Mouse (Mus musculus) cerebellum, adult 11-12 months (tissue): ENCODE measurements around the gene Scamp4.
"Not testable (repeated sequence)": the region's sequence is repeated elsewhere in the genome, so short reads cannot be mapped to it uniquely, and the experiment has no call there.

Experiments
- DNase-seq: peaks from one replicate; pipeline ENCODE4 v3.0.0; 2022

Gene Scamp4

DNA sequence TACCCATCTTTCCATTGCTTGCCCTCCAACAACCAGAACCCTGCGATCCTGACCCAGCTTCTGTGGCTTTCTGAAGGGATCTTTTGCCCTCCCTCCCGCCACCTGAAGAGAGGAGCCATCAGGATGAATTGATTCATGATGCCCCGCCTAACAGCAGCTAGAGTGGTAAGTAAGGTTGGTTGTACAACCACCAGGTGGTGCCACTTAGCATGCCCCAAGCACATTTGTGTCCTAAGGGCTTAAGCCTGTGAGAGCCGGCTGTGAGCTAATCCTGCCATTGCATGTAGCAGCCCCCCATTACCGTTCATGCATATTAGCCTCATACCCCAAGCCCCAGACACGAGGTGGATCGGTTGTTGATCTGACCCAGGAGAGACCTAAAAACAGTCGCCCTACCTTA lies 23.8 kb upstream of the Scamp4 start:
- DNase-seq: peak; percentile 74

DNA sequence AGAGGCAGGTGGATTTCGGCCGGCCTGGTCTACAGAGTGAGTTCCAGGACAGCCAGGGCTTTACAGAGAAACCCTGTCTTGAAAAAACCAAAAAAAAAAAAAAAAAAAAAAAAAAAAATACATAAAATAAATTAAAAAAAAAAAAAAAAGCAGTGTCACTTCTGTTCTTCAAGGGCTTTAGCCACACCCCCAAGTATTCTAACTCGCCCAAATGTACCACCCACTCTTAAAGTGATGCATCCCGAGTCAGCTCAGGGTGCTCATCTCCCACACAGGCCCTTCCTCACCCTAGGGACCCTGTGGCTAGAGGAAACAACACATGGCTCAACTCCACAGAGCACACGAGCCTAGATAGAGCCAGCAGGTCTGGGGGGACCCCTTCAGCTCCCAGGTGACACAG lies 19.6 kb upstream of the Scamp4 start:
- no peak for DNase-seq

DNA sequence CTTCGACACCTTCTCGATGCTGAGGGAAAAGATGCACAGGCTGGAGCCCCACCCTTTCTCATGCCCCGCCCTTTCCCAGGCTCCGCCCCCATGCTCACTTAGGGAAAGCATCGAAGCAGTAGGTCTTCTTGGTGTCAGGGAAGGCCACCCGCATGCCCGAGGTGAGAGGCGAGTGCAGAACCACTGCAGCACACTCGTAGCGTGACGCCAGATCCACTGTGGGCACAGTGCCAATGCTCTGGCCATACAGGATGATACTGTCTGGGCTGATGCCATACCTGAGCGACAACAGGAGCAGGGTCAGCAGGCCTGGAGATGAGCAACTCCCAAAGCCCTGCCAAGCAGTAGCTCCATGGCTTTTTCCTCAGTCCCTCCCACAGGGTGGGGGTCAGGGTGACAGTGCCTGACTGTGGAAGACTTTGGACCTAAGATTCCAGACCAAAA lies 18.6 kb upstream of the Scamp4 start:
- no peak for DNase-seq

DNA sequence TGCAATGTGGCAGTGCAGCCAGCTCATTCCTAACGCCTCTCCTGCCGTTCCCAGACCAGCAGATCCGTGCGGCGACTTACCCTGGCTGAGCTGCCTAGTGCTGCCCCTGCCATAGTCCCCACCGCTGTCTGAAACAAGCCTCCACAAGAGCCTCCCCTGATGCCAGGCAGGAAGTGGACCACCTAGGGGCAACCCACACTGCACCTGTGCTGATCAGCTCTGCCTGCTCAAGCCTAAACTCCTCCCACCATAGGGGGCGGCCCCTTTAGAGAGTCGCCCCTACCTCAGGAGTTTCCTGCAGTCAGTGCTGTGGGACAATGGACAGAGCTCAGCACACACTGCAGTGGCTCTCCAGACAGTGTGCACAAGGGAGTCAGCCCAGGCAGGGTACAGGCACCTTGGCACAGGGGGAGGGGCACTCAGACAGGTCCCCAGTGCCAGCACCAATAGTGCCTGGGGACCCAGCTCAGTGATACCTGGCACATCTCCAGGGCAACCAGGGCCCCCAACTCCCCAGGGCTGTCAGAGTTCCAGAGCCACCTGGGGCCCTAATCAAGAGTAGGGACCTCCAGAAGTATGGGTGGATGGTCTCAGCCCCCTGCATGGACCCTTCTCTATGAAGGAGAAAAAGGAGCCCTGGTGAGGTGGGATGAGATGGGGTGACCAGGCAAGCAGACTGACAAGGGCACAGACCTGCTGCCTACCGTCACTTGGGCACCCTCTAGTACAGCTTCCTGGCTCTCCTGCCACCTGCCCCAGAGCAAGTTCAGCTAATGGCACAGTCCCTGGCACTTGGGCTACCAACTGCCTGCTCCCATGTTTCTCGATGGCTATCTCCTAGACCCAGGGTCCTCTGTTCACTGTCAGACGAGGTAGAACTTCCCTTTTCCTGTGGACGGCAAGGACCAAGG lies 17.8 kb upstream of the Scamp4 start:
- no peak for DNase-seq

DNA sequence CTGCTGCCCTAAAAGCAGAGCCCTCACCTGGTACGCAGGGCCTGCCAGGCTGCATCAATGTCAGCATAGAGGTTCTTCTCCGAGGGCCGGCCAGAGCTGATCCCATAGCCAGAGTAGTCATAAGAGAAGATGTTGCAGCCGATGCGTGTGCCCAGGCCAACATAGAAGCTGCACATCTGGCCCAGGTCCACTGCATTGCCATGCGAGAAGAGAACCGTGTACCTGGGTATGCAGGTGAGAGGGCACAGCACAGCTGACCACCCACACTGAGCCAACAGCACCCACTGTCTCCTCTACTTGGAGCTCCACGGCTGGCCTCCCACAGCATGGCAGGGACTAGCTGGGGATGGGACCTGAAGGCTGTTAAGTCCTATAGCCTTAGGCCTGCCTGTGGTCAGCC lies 17.1 kb upstream of the Scamp4 start:
- DNase-seq: no peak

DNA sequence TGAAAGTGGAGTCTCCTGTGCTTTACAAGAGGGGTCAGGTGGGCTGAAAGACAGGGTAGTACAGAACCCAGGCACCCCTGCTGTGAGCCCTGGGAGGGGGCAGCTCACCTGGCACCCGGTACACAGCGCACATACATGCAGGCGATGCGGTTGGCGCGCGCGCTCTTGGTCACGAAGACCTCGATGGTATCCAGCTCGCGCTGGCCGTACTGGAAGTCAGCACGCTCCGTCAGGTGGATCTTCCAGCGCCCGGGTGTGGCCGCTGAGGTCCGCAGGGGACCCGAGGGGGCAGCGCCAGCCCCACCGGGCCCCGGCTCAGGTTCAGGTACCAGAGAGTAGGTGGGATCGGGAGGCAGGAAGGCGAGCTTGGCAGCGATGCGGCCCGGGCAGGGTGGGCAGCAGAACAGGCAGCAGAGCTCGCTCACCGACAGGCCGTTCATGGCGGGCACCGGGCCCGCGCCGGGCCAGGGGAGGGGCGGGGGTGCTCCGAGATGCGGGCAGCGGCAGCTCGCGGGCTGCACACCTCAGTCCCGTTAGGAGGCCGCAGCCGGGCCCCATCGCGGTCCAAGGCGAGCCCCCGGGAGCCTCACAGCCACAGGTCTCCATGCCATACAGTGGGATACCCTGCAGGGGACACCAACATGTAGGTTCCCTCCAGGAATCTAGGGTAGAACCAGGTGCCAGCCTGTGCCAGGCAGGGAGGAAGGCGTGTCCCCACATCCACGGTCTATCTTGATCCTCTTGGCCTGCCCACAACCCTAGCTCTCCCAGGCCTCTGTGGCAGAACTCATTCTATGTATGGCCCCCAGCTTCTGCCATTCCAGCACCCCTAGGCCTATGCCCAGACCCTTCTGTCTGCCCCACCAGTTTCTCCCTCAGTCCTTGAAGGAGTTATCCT lies 16.0 kb upstream of the Scamp4 start:
- DNase-seq: peak; percentile 50

DNA sequence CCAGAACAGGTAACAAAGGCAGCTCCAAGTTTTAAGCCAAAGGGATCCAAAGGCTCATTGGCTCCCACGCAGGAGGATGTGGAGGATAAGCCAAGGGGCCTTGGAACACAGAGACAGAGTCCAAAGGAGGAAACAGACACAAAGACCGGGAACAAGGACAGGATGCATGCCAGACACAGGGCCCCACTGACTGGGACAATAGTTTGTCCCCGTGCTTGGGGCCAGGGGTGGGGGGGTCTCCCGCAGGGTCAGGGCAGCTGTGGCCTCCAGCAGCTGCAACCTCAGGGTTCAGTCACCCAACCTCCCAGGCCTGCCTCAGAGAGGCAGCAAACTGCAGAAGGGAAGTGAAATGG lies 15.4 kb upstream of the Scamp4 start:
- peak; percentile 32 for DNase-seq

DNA sequence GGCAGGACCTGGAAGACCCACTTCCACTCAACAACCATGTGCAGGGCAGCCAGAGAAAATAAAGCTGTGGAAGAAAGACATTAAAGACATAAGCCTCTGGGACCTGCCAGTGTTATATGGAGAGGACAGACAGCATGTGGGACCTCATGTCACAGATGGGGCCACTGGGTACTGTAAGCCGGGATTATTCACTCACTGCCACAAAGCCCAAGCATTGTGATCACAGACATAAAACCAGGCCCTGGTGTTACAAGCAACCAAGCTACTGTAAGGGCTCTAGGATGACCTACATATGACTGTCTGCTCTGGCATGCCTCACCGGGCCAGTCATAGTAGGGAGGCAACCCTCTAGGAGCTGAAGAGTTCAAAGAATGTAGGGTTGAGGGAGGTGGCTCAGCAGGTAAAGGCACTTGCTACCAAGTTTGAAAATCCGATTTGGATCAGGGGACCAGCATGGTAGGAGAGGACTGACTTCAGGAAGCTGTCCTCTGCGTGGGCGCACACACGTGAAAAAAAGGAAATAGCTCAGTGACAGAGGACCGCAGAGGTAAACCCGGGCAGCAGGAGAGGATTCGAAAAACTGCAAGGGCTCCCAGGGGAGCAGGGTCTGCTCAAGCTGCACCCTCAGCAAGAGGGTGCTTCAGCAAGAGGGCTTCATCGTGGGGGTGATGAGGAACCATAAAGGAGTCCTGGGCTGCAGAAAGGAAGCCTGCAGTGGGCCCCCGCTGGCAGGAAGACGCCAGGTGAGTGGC lies 13.4 kb upstream of the Scamp4 start:
- peak; percentile 62 for DNase-seq

DNA sequence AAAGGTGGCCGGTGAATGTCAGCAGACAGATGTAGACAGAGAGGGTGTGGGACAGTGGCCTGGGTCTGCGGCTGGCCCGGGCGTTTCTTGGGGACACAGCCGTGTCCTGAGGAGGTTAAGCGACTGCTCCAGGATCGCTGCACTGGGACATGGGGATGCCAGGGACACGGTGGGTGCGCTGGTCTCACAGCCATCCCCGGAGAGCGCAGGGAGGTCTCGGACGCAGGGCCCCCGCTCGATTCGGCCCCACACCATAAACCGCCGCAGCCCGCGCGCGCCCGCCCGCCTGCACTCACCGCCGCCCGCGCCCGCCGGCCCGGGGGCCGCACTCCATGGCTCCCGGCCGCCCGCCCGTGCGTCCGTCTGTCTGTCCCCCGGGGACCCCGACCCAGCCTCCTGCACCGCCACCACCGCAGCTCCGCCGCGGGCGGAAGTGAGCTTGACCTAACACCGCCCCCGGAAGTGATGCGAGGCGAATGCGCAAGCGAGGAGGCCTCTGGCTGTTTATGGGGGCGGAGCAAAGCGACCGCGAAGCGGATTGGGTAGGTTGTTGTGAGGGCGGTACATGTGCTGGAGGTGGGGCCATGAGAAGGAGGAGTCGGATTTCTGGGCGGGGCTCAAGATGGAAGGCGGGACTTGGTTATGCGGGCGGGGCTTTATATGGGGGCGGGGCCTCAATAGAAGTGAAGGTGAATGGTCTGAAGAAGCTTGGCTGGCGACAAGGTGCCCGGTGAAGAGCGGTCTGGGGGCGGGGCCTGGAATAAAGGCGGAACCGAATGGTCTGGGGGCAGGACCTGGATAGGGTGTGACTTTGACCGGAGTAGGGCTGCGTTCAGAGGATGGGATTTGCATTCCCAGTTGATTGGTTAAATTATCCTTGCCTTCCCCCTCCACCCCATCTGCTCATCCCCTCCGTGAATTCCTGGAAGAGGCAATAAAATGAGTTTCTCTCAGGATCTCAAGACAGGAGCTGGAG lies 12.5 kb upstream of the Scamp4 start, which contains the start of gene Abhd17a:
Abhd17a (minus strand) TSS at position 463 of the 976 bp plus-strand sequence.
- DNase-seq: peak; percentile 96

DNA sequence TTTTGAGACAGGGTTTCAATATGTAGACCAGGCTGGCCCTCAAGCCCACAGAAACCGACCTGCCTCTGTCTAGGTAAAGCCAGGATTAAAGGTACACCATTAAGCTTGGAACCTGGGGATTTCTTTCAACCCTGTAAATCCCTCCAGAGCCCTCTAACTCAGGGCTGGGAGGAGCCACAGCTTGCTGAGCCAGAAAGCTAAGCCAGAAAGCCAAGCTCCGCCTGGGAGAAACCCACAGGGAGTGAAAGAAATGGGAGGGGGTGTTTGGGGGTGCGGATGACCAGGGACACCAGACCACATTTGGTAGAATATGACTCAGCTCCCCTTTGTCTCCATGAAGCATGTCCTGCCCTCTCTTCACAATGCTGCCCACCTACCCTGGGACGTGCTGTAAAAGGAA lies 6.4 kb upstream of the Scamp4 start:
- DNase-seq: no peak

DNA sequence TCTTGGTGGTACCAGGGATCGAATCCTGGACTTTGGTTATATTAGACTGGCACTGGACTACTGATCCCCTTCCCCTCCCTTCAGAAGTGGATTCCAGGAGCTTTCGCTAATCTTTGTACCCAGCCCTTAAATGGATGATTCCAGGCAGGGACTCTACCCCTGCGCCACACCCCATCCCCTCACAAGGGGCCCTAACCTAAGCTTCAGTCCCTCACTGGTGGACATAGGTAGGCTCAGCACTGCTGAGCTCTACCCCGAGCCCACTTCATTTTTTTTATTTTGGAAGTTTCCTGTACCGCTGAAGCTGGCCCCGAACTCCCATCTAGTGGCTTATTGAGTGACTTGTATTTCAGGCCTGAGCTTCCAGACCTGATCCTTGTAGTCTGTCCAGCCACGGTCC lies 692 bp downstream of the Scamp4 start:
- peak; percentile 39 for DNase-seq

DNA sequence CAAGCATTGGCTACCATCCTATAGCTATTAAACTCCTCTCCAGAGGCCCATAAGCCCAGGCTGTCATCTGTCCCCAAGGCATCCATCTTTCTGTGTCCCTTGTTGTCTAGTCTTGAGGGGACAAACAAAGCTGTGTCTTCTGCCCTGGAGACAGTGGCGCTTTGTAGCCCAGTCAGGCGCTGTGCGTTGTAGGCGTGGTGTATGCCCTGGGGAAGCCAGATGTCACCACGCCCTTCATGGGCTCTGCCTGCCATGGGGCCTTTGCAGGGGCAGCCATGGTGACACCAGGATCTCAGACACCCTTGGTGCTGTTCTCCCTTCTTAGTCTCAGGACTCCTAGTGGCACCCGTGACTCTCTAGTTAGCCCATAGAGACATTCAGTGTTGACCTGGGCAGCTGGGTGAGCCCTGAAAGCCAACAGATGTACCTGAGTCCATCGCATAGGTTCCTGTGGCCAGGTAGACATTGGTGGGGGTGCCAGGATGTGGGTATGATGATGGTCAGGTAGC lies 1.4 kb downstream of the Scamp4 start:
- DNase-seq: peak; percentile 60

DNA sequence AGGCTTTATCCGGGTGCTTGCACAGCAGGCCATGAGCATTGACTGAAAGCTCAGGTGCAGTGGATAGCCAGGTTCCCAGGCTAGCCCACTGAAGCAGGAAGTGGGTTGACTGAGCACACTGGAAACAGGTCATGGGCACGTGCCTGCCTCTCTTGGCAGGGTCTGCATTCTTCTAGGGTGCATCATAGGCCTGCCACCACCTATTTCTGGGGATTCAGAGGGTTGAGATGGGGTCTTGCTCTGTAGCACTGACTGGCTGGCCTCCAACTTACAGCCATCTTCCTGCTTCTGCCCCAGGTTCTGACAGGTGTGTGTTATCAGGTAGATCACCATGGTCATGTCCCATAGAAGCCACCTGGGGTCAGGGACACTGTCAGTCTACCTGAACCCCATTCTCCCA lies 2.3 kb downstream of the Scamp4 start:
- DNase-seq: peak; percentile 60

DNA sequence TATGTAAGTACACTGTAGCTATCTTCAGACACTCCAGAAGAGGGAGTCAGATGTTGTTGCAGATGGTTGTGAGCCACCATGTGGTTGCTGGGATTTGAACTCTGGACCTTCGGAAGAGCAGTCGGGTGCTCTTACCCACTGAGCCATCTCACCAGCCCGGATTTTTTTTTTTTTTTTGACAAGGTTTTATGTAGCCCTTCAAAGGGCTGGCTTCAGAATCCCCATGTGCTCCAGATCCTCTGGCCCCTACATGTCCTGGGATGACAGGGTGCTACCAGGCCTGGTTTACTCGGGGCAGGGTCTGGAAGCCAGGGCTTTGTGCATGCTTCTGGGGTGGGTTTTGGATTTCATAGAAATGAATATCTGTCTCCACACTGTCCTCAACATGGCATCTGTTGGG lies 3.0 kb downstream of the Scamp4 start, which contains the start of gene Gm49322:
Gm49322 (plus strand) TSS at position 301 of the 400 bp plus-strand sequence.
- DNase-seq: not testable (repeated sequence)

DNA sequence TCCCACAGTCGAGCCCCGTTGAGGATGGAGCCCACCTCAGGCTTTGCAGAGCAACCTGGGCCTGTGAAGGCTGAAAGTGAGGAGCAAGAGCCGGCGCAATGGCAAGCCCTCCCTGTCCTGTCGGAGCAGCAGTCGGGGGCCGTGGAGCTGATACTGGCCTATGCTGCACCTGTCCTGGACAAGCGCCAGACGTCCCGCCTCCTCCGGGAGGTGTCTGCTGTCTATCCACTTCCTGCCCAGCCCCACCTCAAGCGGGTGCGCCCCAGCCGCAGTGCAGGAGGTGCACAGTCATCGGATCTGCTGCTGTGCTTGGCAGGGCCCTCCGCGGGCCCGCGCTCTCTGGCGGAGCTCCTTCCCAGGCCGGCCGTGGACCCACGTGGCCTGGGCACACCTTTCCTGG lies 3.6 kb downstream of the Scamp4 start:
- DNase-seq: no peak

DNA sequence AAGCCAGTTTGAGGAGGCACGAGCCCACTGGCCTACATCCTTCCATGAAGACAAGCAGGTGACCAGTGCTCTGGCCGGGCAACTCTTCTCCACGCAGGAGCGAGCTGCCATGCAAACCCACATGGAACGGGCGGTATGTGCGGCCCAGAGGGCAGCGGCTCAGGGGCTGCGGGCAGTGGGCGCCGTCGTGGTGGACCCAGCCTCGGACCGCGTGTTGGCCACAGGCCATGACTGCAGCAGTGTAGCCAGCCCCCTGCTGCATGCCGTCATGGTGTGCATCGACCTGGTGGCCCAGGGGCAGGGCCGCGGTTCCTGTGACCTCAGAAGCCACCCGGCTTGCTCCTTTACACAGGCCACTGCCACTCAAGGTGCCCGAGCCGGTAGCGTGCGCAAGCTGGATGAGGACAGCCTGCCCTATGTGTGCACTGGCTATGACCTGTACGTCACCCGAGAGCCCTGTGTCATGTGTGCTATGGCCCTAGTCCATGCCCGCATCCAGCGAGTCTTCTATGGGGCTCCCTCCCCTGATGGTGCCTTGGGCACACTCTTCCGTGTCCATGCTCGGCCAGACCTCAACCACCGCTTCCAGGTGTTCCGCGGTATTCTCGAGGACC lies 4.2 kb downstream of the Scamp4 start:
- peak; percentile 71 for DNase-seq

DNA sequence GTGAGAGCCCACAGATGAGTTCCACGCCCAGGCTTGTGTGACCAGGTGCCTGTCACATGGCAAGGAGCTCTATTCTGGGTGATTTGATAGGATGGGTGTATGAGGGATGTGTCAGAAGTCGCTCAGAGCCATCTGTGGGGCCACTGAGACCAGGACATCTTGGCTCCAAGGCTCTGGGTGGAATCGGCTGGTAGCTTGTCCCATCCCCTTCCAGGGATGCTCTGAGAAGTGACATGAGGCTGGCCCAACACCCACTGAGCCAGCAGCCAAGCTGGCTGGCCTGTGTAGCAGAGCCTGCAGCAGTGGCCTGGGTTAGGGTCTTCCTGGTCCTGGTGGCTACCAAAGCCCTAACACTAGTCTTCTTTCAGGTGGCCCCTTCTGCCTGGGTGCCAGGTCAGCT lies 5.8 kb downstream of the Scamp4 start:
- DNase-seq: peak; percentile 40

DNA sequence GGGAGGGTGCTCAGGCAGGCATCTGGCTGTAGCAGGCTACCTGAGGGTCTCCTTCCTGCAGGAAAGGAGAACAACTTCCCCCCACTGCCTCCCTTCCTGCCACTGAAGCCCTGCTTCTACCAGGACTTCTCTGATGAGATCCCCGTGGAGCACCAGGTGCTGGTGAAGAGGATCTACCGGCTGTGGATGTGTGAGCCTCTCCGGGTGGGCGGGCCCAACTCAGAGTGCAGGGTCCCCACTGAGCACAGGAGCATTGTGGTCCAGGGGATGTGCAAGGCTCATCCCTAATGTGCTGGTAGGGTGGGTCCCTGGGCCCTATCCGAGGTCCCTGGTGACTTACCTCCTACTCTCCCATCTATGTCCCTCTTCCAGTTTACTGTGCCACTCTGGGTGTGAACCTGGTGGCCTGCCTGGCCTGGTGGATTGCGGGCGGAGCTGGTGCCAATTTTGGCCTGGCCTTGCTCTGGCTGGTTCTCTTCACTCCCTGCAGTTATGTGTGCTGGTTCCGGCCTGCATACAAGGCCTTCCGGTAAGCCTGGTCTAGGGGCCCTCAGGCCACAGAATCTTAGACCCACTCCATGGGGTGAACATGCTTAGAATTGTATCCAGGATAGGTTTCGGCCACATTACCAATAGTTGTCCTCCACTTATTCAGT lies 6.7 kb downstream of the Scamp4 start:
- peak; percentile 55 for DNase-seq

DNA sequence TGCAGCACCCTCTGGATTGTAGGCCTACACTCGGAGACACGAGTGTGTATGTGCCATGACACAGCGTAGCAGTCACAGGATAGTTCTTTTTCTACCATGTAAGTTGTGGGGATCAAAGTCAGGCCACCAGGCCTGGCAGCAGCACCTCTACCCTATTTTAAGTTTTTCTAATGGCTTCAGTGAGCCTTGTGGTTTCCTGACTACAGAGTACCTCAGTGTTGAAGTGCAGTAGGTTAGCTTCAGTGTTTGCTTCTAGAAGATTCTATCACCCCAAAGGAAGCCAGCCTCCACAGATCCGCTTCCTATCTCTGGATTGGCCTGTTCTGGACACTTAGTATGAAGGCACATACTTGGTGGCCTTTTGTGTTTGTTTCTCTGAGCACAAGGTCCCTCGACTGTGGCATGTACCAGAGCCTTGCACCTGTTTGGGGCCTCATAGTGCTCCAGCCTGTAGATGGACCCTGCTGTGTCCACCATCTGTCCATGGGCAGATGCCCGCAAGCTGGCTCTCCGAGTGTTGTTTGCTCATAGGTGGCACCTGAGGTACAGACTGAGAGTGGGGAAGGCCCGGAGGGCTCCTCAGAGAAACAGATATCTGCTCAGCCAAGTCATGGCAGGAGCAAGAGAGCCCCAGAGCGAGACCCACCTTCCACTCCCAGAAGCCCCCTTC lies 7.6 kb downstream of the Scamp4 start:
- peak; percentile 94 for DNase-seq

DNA sequence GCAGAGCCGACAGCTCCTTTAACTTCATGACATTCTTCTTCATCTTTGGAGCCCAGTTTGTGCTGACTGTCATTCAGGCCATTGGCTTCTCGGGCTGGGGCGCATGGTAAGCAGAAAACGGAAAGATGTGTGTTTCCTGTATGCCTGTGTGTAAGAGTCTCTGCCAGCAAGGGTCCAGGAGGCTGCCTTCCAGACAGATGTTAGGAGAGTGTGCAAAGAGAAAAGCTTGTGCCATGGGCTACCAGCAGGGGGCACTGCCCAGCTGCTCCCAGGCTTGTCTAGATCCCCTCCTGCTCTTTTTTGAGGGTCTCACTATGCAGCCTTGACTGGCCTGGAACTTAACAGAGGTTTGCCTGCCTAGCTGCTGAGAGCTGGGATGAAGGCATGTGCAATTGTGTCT lies 8.4 kb downstream of the Scamp4 start:
- peak; percentile 57 for DNase-seq
